ENCODE assay signal across 18 mouse cellular contexts in the genomic region with DNA sequence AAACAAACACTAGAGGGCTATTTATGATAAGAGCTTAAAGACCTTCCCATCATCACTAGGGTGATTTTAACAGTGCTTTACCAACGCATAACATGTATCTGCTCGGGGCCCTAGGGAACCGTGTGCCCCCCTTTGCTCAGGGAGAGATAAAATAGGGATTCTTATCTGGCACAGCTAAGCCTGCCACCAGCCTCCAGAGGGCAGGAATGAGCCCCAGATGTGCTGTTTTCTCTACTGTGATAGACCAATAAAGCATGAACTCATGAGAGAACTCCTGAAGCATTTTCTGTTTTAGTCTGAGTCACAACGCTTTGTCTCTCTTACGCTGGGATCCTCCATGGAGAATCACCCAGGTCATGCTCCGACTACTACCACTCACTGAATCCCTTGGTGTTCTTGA. TPM values are rescaled to one million over a fixed set of nuclear protein-coding genes. Genes with fewer than 3 reads are reported as not detected.
DNase-seq lines count a peak whose midpoint lies in the region; ATAC-seq and TF ChIP-seq lines count a peak whose summit lies in the region.
"Had no signal": no experiment of that assay in that cellular context is flagged by ENCODE, and none has a peak within 500 bp of the region (broad histone marks: within the 10 kb centered on the region; RNA-seq: fewer than 3 reads in every experiment).

No protein-coding gene starts in this region.

- peaks cover 10% of the 10 kb centered on the region for H3K9me3 ChIP-seq in liver, embryonic 16.5 days (replicated peaks; ENCODE audit: control insufficient read depth, low read length)
- H3K9me3 ChIP-seq in limb, embryonic 10.5 days (replicated peaks), result no peaks in the 10 kb centered on the region
- H3K9me3 ChIP-seq: hindbrain, embryonic 12.5 days had no signal

- TF ChIP-seq CTCF in layer of hippocampus, adult 2 months (conservative IDR thresholded peaks at IDR 0.05), result peak; percentile 66
- TF ChIP-seq CTCF in Patski (IDR thresholded peaks at IDR 0.05), result peak; percentile 53

- no peak overlapping the region for H3K4me2 ChIP-seq in liver, embryonic 16.5 days (ENCODE audit: low read depth, low read length)
- H3K4me2 ChIP-seq: hindbrain, embryonic 12.5 days had no signal

- 58% methylated on average over 6 of the region's 6 CpGs for WGBS in liver, embryonic 16.5 days (ENCODE audit: insufficient replicate concordance)
- 95% methylated on average over 6 of the region's 6 CpGs for WGBS in limb, embryonic 10.5 days

- H3K4me3 ChIP-seq in layer of hippocampus, adult 2 months, result no peak overlapping the region
- peak overlapping the region; percentile 44; the same call in 1 of the 2 replicates for H3K4me3 ChIP-seq in liver, embryonic 16.5 days (ENCODE audit: low read depth, low read length)
- no peak overlapping the region for H3K4me3 ChIP-seq in limb, embryonic 10.5 days
- H3K4me3 ChIP-seq: heart, adult 2 months; hindbrain, embryonic 12.5 days; megakaryocyte, embryonic 14.5 days had no signal

- POLR2A ChIA-PET in Patski (lab: Charles Lee), result no interaction called here

- H3K9ac ChIP-seq in liver, embryonic 16.5 days (ENCODE audit: low read depth, low read length), result no peak overlapping the region
- H3K9ac ChIP-seq: hindbrain, embryonic 12.5 days had no signal

- CTCF ChIA-PET in Patski (lab: Charles Lee), result no interaction called here

- H3K4me1 ChIP-seq in liver, embryonic 16.5 days (ENCODE audit: control insufficient read depth, low read depth, low read length), result peaks cover 44% of the 10 kb centered on the region
- peaks cover 6% of the 10 kb centered on the region for H3K4me1 ChIP-seq in limb, embryonic 10.5 days
- H3K4me1 ChIP-seq: hindbrain, embryonic 12.5 days had no signal

- in situ Hi-C loops in Patski (cut with MboI; ENCODE audit: low pct_unique_long_range_greater_than_20kb), result no loop called here

- no peak for ATAC-seq in Patski
- ATAC-seq in liver, embryonic 16.5 days (ENCODE audit: low read depth), result no peak
- ATAC-seq: midbrain, embryonic 16.5 days had no signal

- no peak overlapping the region for H3K27ac ChIP-seq in layer of hippocampus, adult 2 months
- H3K27ac ChIP-seq in liver, embryonic 16.5 days (ENCODE audit: low read length), result no peak overlapping the region
- no peak overlapping the region for H3K27ac ChIP-seq in limb, embryonic 10.5 days
- H3K27ac ChIP-seq: heart, adult 2 months; hindbrain, embryonic 12.5 days had no signal

- no peak for DNase-seq in layer of hippocampus, adult 2 months (ENCODE audit: low spot score in 2 of 2)
- DNase-seq in layer of hippocampus, postnatal 10 days (ENCODE audit: low spot score in 2 of 2), result no peak
- DNase-seq in 3T3-L1 (ENCODE audit: low read depth, low spot score), result peak; percentile 49
- DNase-seq in Patski (ENCODE audit: low read depth, low spot score), result no peak
- DNase-seq in limb, embryonic 10.5 days (ENCODE audit: low spot score), result no peak
- no peak for DNase-seq in cerebellum, adult 11 months
- DNase-seq: cerebellum, adult 11-12 months; cerebellum, postnatal 36 days; heart, adult 2 months; lung, postnatal 14 days had no signal

- peaks cover 5% of the 10 kb centered on the region for H3K27me3 ChIP-seq in Patski
- H3K27me3 ChIP-seq in liver, embryonic 16.5 days (ENCODE audit: control insufficient read depth, insufficient read depth, low read depth, low read length), result no peaks in the 10 kb centered on the region; the same call in 1 of the 2 replicates
- H3K27me3 ChIP-seq in limb, embryonic 10.5 days (ENCODE audit: low read depth, poor library complexity, severe bottlenecking), result no peaks in the 10 kb centered on the region
- H3K27me3 ChIP-seq: hindbrain, embryonic 12.5 days had no signal

- no peaks in the 10 kb centered on the region for H3K36me3 ChIP-seq in liver, embryonic 16.5 days (ENCODE audit: control insufficient read depth, insufficient read depth)
- no peaks in the 10 kb centered on the region for H3K36me3 ChIP-seq in limb, embryonic 10.5 days
- H3K36me3 ChIP-seq: hindbrain, embryonic 12.5 days had no signal

RNA-seq across cellular contexts. Expression of a gene that starts 15.6 kb away (rescaled TPM):
- 10 to 100 TPM; 68.5 to 71.3 TPM for total RNA-seq in layer of hippocampus, adult 2 months (2021)
- 10 to 100 TPM; 48.3 to 56.1 TPM for total RNA-seq in layer of hippocampus, postnatal 10 days (2021)
- 0.03 TPM for polyA plus RNA-seq in Patski (2021)
- not detected in 2 replicates for polyA plus RNA-seq in liver, embryonic 16.5 days (2015; fragmentation: Nextera tagmentation; extraction: Ambion mirVana)
- 0.16 and 0.33 TPM in 2 replicates for polyA plus RNA-seq in limb, embryonic 10.5 days (2016; fragmentation: Nextera tagmentation; extraction: Ambion mirVana)
- total RNA-seq: adrenal gland, adult 18-20 months; gastrocnemius, adult 8-10 months; heart, adult 2 months had no signal
- polyA plus RNA-seq: heart, embryonic 16.5 days; spleen, adult 2 months had no signal
